Mouse (Mus musculus) mouse embryonic stem cell (cell line): Measurements from ENCODE around the gene Cacna1h.

ENCODE experiments used
- in situ Hi-C, 2 experiments: fragments of 300-500 bp; cut with MboI; formaldehyde crosslinking; loops; 1 replicate in 1 of 2; 3 replicates in 1 of 2; pipeline ENCODE4 v1.14.3; 2019 to 2020; ENCODE audit warnings: low sequenced_read_pairs in 2 of 2, low pct_unique_long_range_greater_than_20kb in 1 of 2, mixed read lengths in 1 of 2; ENCODE audit not compliant: unreplicated experiment in 1 of 2

Gene Cacna1h

GRCm38 (mm10) chr17:25452246-25452965, 18.8 kb upstream of the Cacna1h start:
- in situ Hi-C loops: no loop called here

GRCm38 (mm10) chr17:25450329-25450728, 16.7 kb upstream of the Cacna1h start:
- in situ Hi-C loops: no loop called here

DNA sequence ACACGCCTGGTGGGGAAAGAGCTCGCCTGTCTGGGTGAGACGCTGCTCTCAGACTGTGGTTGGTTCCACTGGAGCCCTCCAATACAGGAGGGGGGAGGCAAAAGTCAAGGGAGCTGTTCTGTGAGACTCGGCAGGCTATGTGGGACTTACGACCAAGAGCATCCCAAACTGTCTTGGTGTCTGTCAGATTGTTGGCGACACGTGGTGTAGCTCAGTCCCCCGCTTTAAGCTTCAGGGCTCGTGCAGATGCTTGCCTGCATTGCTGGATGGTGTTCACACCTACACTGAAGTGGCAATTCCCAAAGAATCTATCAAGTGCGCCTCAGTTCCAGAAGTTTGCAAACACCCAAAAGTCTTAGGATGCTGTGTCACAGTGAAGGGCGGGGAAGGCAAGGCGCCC, 14.3 kb upstream of the Cacna1h start:
- in situ Hi-C loops: no loop called here

- in situ Hi-C loops: no loop called here
Measured at GRCm38 (mm10) chr17:25445841-25446240, 12.3 kb upstream of the Cacna1h start.

DNA sequence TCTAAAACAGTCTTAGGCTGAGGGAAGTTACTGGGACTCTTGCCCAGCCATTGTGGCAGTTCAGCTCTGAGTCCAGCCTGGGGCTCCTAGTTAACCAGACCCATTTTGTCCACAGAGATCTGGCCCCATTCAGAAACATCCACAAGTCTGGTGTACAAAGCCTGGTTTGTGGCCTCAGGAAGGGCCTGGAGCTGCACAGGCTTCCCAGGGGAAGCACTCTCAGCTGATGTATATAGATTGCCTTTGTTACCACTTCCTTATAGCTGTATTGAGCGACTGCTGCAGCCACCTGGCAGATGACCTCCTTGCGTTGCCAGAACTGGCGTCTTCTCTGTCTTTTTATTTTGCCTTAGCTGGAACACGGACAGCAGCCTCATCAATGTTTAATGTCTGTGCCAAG, 11.5 kb upstream of the Cacna1h start:
- in situ Hi-C loops: no loop called here

GRCm38 (mm10) chr17:25442889-25443288, 9.3 kb upstream of the Cacna1h start:
- in situ Hi-C loops: no loop called here

GRCm38 (mm10) chr17:25441417-25441816, 7.8 kb upstream of the Cacna1h start:
- in situ Hi-C loops: no loop called here

DNA sequence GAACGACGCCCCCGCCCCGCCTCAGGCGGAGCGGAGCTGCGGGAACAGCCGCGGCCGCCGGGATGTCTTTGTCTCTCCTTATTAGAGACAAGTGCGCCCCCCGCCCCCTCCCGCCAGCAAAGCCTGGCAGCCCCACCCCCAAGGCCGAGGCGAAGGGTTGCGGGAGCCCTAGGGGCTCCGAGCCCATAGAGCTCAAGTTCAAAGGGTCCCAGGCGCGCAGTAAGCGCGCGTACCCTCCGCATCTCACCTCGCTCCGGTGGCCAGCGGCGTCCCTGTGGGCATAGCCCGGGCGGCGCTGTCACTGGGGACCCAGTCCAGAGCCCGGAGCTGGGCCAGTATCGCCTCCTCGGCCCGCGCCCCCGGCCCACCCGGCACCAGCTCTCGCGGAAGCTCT, 363 bp downstream of the Cacna1h start:
- in situ Hi-C loops: no loop called here

DNA sequence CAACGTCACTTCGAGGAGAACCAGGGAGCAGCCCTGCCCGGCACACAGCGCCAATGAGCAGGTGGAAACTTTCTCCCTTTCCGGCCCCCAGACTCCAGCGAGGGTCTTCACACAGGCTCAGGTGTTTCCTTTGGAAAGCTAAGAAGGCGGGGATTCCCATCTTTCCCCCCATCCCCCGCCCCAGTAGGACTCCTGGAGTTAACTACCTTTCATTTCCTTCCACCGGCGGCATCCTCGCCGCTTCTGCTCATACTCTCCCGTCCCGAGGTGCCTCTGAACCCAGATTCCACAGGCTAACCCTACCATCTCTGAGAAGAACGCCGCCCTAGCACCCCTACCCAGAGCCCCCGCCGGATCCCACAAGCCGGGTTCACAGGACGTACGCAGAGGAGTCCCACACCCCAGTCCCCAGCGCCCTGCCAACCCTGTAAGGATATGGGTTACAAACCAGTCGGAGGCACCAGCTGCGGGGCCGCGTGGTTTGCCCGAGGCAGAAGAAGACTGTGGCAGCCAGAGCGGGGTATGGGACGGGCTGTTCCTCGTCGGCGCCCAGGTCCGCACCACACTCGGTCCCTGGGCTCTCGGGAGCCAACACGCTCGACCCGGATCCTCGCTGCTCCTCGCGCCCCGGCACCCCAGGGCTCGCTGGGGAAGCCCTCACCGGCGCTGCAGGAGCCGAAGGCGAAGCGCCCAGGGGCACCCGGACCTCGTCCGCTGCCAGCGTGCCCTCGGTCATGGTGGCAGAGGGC, 976 bp downstream of the Cacna1h start:
- in situ Hi-C loops: no loop called here

GRCm38 (mm10) chr17:25430534-25430933, 3.0 kb downstream of the Cacna1h start:
- in situ Hi-C loops: no loop called here

- in situ Hi-C loops: no loop called here
Measured at GRCm38 (mm10) chr17:25429886-25430285, 3.7 kb downstream of the Cacna1h start.

DNA sequence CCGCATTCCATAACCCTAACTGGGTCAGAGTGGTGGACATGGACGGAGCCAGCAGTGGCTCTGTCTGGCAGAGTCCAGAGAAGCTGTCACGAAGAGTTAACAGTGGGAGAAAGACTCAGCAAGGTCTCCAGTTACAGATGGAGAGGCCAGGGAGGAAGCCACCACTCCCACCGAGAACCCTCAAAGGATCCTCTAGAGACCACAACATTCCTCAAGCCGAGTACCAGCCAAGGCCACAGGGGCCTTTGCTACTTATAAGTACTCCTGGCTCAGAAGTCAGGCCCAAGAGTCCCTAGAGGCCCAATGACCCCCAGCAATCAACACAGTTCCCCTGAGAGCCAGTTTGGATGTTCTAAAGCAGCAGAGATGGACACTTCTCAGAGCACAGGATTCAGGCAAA, 4.3 kb downstream of the Cacna1h start:
- in situ Hi-C loops: no loop called here

DNA sequence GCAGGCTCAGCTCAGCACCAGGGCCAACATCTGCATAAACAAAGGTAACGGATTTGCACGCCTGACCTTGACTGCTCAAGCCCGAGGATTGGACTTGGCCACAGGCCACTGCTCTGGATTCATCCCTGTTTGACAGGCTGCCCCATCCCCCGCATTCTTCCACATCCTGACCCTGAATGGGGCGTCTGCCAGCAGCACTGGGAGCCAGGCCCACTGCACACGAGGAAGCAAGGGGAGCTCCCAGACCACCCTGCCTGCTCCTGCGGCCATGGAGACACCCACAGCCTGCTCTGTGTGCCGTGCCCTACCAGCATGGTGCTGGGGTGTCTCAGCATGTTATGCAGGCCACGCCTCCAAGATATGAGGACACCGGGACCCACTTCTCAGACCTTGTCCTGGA, 6.1 kb downstream of the Cacna1h start:
- in situ Hi-C loops: no loop called here

GRCm38 (mm10) chr17:25425996-25426395, 7.6 kb downstream of the Cacna1h start:
- in situ Hi-C loops: no loop called here

GRCm38 (mm10) chr17:25424526-25425080, 9.0 kb downstream of the Cacna1h start:
- in situ Hi-C loops: no loop called here

- in situ Hi-C loops: no loop called here
Measured at GRCm38 (mm10) chr17:25420998-25421397, 12.6 kb downstream of the Cacna1h start.

- in situ Hi-C loops: no loop called here
Measured at GRCm38 (mm10) chr17:25418926-25419325, 14.7 kb downstream of the Cacna1h start.

DNA sequence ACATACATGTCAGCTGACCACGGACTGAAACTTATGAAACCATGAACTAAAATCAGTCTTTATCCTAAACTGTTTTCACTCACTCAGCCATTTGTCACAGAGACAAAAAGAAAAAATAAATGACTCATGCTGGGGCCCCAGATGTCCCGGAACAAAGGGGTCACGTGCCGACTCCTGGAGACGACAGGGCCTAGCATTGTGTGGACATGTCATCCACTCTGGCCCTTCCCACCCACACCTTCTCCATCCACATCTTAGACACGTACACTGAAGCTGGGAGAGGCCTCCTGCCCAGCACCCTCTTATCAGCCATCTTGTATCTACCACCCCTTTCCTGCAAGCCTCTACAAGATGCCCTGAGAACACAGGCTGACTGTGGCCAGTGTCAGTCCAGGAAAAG, 15.6 kb downstream of the Cacna1h start:
- in situ Hi-C loops: no loop called here

DNA sequence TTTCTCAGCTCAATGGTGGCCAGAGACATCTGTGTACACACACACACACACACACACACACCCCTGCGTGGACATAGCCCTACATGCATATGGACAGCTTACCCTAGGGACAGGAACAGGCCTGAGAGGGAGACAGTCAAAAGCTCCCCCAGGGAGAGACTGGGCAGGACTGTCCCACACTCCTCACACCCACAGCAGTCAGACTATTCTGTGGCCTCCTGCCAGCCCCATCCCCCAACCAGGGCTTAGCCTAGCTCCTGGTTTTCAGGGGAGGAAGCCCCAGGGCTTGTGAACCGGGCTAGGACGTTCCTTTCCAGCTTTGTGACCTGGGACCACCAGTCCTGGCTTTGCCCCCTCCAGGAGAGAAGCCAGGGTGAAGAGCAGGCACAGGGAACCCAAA, 17.4 kb downstream of the Cacna1h start:
- in situ Hi-C loops: no loop called here

DNA sequence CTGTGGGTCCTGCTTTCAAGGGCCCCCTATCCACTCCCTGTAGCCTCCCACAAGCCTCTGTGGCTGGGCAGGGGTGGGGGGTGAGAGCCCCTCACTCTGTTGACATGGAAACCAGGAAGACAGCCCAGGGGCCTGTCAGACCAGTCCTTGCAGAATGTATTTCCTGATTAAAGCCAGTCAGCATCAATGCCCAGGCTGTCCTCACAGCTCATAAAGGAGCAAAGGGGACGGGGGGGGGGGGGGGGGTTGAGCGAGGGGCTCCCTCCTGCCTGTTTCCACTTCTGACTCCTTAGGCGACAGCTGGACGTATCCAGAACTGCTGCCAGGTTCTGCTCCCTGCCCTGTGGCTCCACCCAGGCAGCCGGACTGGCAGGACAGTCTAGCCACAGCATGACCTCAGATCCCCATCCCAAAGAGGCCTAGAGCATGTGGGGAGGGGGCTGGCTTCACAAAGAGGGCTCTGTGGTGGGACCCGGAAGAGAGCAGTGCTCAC, 18.1 kb downstream of the Cacna1h start:
- in situ Hi-C loops: no loop called here
